Mouse (Mus musculus) intestine, embryonic 16.5 days (tissue): ENCODE results near the gene Dgki. TPM values are rescaled to one million over a fixed set of nuclear protein-coding genes. Genes with fewer than 3 reads are reported as not detected.

ENCODE experiments used
- ATAC-seq: fragments of 200-750 bp; cut with Nextera tagmentation; 2 replicates; pipeline ENCODE4 v1.8.0; 2017; ENCODE audit warnings: moderate TSS enrichment, moderate library complexity
- H3K27ac ChIP-seq: fragments of 300-500 bp; sonication (generic); 2 replicates; pipeline ENCODE4 v1.5.1; 2014; ENCODE audit warnings: mild to moderate bottlenecking, low read length
- H3K27me3 ChIP-seq: fragments of 300-500 bp; sonication (generic); replicated peaks from 2 replicates; pipeline ENCODE4 v1.6.1; 2014; ENCODE audit warnings: low read length, control low read depth, mixed read lengths; ENCODE audit not compliant: control insufficient read depth, insufficient read depth
- H3K36me3 ChIP-seq: fragments of 300-500 bp; sonication (generic); 2 replicates; pipeline ENCODE4 v1.6.1; 2014; ENCODE audit warnings: low read length, control low read depth; ENCODE audit not compliant: control insufficient read depth, insufficient read depth
- H3K4me1 ChIP-seq: fragments of 300-500 bp; sonication (generic); 2 replicates; pipeline ENCODE4 v1.6.1; 2014; ENCODE audit warnings: low read length, control low read depth, mixed read lengths; ENCODE audit not compliant: control insufficient read depth, insufficient read depth
- H3K4me2 ChIP-seq: fragments of 300-500 bp; sonication (generic); 2 replicates; pipeline ENCODE4 v1.6.1; 2014; ENCODE audit warnings: low read depth, low read length, control low read depth
- H3K4me3 ChIP-seq: fragments of 300-500 bp; sonication (generic); 2 replicates; pipeline ENCODE4 v1.5.1; 2014; ENCODE audit warnings: mild to moderate bottlenecking, low read length
- H3K9ac ChIP-seq: fragments of 300-500 bp; sonication (generic); 2 replicates; pipeline ENCODE4 v1.6.1; 2014; ENCODE audit warnings: low read depth, low read length
- H3K9me3 ChIP-seq: fragments of 300-500 bp; sonication (generic); 2 replicates; pipeline ENCODE4 v1.6.1; 2016; ENCODE audit warnings: low read length, control low read depth; ENCODE audit not compliant: control insufficient read depth
- WGBS: fragments of 180-500 bp; shearing (Covaris S2); extraction: QIAGEN DNeasy Blood & Tissue Kit; methylation state at CpG from one replicate; pipeline ENCODE4 v1.1.7; 2014; 5-methylcytosine and 5-hydroxymethylcytosine counted together
- polyA plus RNA-seq: library from polyadenylated mRNA; unstranded; fragments of >200 nt; fragmentation: Nextera tagmentation; extraction: Ambion mirVana; gene quantifications from 2 replicates; pipeline ENCODE4 v1.2.1, GENCODE M21; 2015

Dgki gene
- polyA plus RNA-seq, 1 experiment from 2014 or later, result 0.38 TPM

DNA sequence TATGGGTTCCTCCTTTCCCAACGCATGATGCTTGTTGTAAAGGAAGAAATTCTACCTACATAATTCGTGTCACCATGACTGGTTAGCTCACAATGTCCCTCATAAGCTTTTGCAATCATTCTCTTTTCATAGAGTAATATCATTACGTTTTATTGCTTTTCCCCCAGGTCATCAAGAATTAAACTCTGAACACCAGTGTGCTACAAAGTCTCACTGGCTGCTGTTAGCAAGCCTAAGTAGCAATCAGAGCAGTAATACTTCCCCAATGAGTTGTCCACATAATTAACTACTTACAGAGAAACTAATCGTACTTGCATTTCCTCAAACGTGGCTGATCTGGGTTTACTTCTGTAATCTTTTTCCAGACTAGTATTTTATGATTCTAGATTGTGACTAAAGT, 296.7 kb downstream of the Dgki start:
- WGBS, result 72% methylated on average over 5 of the region's 5 CpGs
- ATAC-seq, result no peak
- Histone ChIP-seq H3K4me3 (no peak overlapping the region), H3K4me2 (no peak overlapping the region), H3K9me3 (no peaks in the 10 kb centered on the region), H3K36me3 (no peaks in the 10 kb centered on the region), H3K27ac (no peak overlapping the region), H3K9ac (no peak overlapping the region), H3K27me3 (no peaks in the 10 kb centered on the region), H3K4me1 (no peaks in the 10 kb centered on the region)

DNA sequence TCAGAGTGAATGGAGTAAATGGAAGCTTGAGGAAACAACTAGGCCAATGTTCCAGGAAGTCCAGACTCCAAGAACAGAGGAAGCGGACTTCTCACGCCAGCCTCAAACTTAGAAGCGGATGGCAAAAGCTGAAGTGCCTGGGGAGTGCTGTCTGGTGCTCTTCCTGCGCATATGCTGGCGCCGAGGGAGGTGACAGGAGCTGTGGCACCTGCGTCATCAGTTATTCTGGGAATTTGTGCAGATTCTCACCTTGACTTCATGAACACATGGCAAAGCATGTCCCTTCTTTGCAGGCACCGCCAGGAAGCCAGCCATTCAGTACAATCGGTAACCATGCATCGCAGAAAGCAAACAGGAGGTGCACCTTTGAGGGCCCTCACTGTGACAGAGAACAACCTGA, 301.0 kb downstream of the Dgki start:
- Histone ChIP-seq H3K9ac (no peak overlapping the region), H3K27me3 (no peaks in the 10 kb centered on the region), H3K4me3 (no peak overlapping the region), H3K27ac (no peak overlapping the region), H3K4me1 (no peaks in the 10 kb centered on the region), H3K4me2 (no peak overlapping the region), H3K9me3 (no peaks in the 10 kb centered on the region), H3K36me3 (no peaks in the 10 kb centered on the region)
- ATAC-seq, result no peak
- WGBS, result 88% methylated on average over 10 of the region's 10 CpGs

DNA sequence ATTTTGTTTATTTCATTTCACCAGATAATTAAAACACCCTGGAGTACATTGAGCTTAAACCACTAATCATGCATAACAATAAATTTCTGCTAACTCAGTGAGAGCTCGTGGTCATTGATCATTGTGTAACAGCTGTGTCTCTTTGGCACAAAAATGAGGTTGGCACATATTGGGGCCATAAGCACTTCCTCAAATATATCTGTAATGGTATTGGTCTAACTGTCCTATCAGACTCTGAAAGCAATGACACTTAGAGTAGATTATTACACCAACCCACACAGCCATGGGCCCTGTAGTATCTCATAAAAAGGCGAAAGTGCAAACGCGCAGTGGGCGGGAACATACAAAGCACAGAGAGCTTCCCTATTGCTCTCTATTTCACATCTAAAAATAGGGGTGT, 305.7 kb downstream of the Dgki start:
- ATAC-seq, result no peak
- no peaks in the 10 kb centered on the region for H3K9me3 ChIP-seq
- H3K27me3 ChIP-seq, result no peaks in the 10 kb centered on the region
- no peak overlapping the region for H3K9ac ChIP-seq
- no peak overlapping the region for H3K4me3 ChIP-seq
- H3K4me2 ChIP-seq, result no peak overlapping the region
- no peaks in the 10 kb centered on the region for H3K36me3 ChIP-seq
- no peak overlapping the region for H3K27ac ChIP-seq
- H3K4me1 ChIP-seq, result no peaks in the 10 kb centered on the region
- WGBS, result 87% methylated on average over 5 of the region's 5 CpGs

DNA sequence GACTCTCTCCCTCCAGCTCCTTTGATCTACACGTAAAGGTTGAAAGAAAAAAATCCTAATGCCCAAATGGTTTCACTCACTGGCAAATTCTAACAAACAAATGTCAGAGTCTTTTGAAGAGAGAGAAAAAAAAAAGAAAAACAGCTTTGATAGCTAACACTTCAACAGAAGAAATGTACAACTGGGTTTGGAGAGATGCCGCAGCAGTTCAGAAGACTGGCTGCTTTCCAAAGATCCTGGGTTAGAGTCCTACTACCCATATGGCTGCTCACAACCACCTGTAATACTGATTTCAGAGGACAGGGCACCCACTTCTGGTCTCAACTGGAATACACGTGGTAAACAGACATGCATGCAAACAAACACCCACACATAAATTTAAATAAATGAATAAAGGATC, 309.8 kb downstream of the Dgki start:
- H3K27ac ChIP-seq, result no peak overlapping the region
- H3K36me3 ChIP-seq, result no peaks in the 10 kb centered on the region
- ATAC-seq, result no peak
- H3K9me3 ChIP-seq, result no peaks in the 10 kb centered on the region
- WGBS, result 60% methylated on average over 3 of the region's 3 CpGs
- no peak overlapping the region for H3K4me3 ChIP-seq
- H3K27me3 ChIP-seq, result no peaks in the 10 kb centered on the region
- H3K9ac ChIP-seq, result no peak overlapping the region
- no peak overlapping the region for H3K4me2 ChIP-seq
- H3K4me1 ChIP-seq, result no peaks in the 10 kb centered on the region

DNA sequence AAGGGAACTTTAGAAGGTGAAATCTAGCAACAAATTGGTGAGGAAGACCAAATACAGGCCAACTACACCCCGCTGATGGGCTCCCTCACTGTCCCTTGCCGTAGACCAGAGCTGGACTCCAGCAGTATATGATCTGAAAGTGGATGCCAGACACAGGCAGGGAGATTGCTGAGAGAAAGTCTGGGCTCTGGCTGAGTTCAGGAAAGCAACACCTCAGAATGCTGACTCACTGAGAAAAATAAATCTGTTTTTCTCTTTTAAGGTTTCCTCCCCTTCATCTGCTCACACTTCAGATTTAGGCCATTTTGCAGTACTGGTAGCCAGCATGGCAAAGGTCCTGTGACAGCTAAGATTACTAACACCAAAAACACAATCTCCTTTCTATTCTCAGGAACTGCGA, 311.2 kb downstream of the Dgki start:
- Histone ChIP-seq H3K4me3 (no peak overlapping the region), H3K9me3 (no peaks in the 10 kb centered on the region), H3K4me2 (no peak overlapping the region), H3K36me3 (no peaks in the 10 kb centered on the region), H3K9ac (no peak overlapping the region), H3K27me3 (no peaks in the 10 kb centered on the region), H3K4me1 (no peaks in the 10 kb centered on the region), H3K27ac (no peak overlapping the region)
- 91% methylated on average over 3 of the region's 3 CpGs for WGBS
- no peak for ATAC-seq

DNA sequence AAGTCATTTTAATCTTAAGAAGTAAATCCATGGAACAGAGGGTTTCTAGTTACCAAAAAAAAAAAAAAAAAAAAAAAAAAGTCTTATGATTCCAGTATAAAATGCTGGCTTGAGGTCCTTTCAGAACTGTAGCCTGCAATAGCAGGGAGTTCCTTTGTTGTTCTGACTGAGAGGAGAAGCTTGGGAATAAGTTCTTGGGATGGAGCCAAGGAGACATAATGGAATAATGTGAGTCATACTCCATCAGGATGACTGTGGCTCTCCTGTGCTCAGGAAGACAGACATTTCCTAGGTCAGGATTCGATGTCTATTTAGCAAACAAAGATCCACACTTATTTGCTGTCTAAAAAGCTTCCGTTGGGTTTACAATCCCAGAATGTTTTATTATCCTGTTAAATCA, 318.3 kb downstream of the Dgki start:
- Histone ChIP-seq H3K36me3 (no peaks in the 10 kb centered on the region), H3K9ac (no peak overlapping the region), H3K9me3 (no peaks in the 10 kb centered on the region), H3K27ac (no peak overlapping the region), H3K4me2 (no peak overlapping the region), H3K4me3 (no peak overlapping the region), H3K27me3 (no peaks in the 10 kb centered on the region), H3K4me1 (peaks cover 2% of the 10 kb centered on the region; the same call in 1 of the 2 replicates)
- 50% methylated on average over 2 of the region's 2 CpGs for WGBS
- ATAC-seq, result 0 out of 2 replicates have a peak, but pooled peaks have one; percentile 21

DNA sequence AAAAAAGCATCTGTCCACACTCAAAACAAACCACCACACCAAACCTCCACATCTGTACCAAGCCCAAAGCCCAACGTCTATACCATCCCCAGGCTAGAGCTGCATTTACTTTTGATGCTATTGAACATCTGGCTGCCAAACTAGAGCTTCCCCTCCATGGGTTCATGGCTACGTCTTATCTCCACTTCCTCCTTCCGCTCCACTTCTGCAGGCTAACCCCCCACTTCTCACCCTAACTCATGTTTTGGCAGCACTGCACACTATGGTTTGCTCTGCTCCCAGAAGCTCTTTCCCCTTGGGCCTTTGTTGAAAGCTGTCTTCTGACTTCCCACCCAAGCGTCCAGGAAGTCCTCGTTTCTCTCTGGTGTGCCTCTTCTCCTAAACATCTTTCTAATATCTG, 319.5 kb downstream of the Dgki start:
- 82% methylated on average over 5 of the region's 5 CpGs for WGBS
- Histone ChIP-seq H3K27ac (no peak overlapping the region), H3K9me3 (no peaks in the 10 kb centered on the region), H3K27me3 (no peaks in the 10 kb centered on the region), H3K9ac (no peak overlapping the region), H3K4me3 (no peak overlapping the region), H3K36me3 (no peaks in the 10 kb centered on the region), H3K4me1 (peaks cover 2% of the 10 kb centered on the region; the same call in 1 of the 2 replicates), H3K4me2 (no peak overlapping the region)
- ATAC-seq, result no peak

DNA sequence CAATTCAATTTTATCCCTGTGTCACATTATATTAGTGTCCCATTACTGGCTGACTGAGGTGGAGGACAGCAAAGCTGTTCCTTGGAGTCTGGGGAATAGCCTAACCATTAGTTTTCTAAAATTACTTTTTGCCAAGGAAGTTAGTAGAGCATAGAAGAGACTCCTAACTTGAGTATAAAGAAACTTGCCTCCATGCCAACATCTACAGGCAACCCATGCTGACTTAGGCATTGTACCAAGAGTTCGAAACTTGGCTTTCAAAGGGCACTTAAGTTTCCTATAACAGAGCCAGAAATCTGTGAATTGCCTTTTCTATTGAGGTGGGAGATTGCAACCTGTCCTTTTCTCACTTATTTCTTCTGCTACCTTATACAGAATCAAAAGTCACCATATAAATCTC, 321.8 kb downstream of the Dgki start:
- Histone ChIP-seq H3K27ac (no peak overlapping the region), H3K36me3 (no peaks in the 10 kb centered on the region), H3K4me2 (no peak overlapping the region), H3K4me3 (no peak overlapping the region), H3K27me3 (no peaks in the 10 kb centered on the region), H3K9me3 (no peaks in the 10 kb centered on the region), H3K4me1 (peaks cover 2% of the 10 kb centered on the region; the same call in 1 of the 2 replicates), H3K9ac (no peak overlapping the region)
- no peak for ATAC-seq
- 91% methylated on average over 1 of the region's 1 CpGs for WGBS

DNA sequence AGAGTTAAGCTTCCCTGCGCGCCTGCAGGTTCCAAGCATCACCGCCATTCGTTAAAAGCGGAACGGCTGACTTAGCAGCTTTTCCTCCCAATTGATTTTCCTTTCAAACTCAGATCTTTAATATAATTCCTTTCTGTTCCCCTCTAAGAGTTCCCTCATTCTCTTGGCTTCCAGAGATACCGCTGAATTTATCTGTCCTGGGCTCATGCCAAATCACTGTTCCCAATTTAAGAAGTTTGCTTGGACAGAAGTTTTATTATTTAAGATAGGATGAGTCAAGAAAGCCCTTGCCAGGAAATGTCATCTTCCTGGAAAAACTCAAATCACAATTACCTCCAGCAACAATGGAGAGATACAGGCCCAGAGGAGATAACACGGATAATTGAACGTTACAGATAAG, 326.9 kb downstream of the Dgki start:
- no peak overlapping the region for H3K4me3 ChIP-seq
- H3K27ac ChIP-seq, result no peak overlapping the region
- 58% methylated on average over 9 of the region's 9 CpGs for WGBS
- no peaks in the 10 kb centered on the region for H3K9me3 ChIP-seq
- H3K9ac ChIP-seq, result no peak overlapping the region
- ATAC-seq, result no peak
- H3K4me2 ChIP-seq, result no peak overlapping the region
- H3K36me3 ChIP-seq, result no peaks in the 10 kb centered on the region
- H3K27me3 ChIP-seq, result no peaks in the 10 kb centered on the region
- peaks cover 2% of the 10 kb centered on the region; the same call in 1 of the 2 replicates for H3K4me1 ChIP-seq

DNA sequence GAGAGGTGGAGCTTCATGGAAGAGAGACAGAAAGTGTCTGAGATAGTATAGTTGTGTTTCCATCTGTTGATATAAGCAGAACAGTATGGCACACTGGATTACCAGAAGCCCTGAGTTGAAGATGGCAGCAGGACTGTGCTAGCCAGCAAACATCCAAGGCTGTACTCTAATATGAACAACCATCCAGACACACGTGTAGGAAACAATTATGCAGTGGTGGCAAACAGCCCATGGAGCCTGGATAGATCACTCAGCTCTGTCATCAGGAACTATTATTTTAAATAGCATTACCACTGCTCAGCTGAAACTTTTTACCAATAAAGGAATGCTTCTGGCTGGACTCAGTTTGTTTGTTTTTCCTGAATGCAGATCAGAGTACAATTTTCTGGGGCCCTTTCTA, 327.5 kb downstream of the Dgki start:
- H3K4me3 ChIP-seq, result no peak overlapping the region
- H3K4me1 ChIP-seq, result peaks cover 2% of the 10 kb centered on the region; the same call in 1 of the 2 replicates
- H3K27ac ChIP-seq, result no peak overlapping the region
- ATAC-seq, result no peak
- H3K4me2 ChIP-seq, result no peak overlapping the region
- WGBS, result 48% methylated on average over 1 of the region's 1 CpGs
- no peaks in the 10 kb centered on the region for H3K36me3 ChIP-seq
- H3K9me3 ChIP-seq, result no peaks in the 10 kb centered on the region
- H3K27me3 ChIP-seq, result no peaks in the 10 kb centered on the region
- H3K9ac ChIP-seq, result no peak overlapping the region
